Mouse (Mus musculus) heart, embryonic 14.5 days (tissue): Measurements from ENCODE around the gene Rxfp4. TPM values are rescaled to one million over a fixed set of nuclear protein-coding genes. Genes with fewer than 3 reads are reported as not detected.

ENCODE experiments used
- ATAC-seq: fragments of 200-750 bp; cut with Nextera tagmentation; 2 replicates; pipeline ENCODE4 v1.8.0; 2017; ENCODE audit warnings: low read depth, moderate TSS enrichment; ENCODE audit not compliant: insufficient number of reproducible peaks, insufficient read depth, low FRiP score
- H3K27ac ChIP-seq, 2 experiments: fragments of 200-500 bp in 1 of 2; fragments of 300-500 bp in 1 of 2; sonication (generic) in 1 of 2; replicated peaks in 1 of 2; 2 replicates each; pipeline ENCODE4 v1.5.1; 2012 to 2014; ENCODE audit warnings: low read depth in 2 of 2, low read length in 2 of 2, control low read depth in 1 of 2, mild to moderate bottlenecking in 1 of 2, mixed read lengths in 1 of 2; ENCODE audit not compliant: control insufficient read depth in 1 of 2, insufficient read depth in 1 of 2
- H3K27me3 ChIP-seq: fragments of 300-500 bp; sonication (generic); 2 replicates; pipeline ENCODE4 v1.6.1; 2014; ENCODE audit warnings: mild to moderate bottlenecking, low read length, control low read depth; ENCODE audit not compliant: control insufficient read depth, insufficient read depth
- H3K36me3 ChIP-seq: fragments of 300-500 bp; sonication (generic); 2 replicates; pipeline ENCODE4 v1.6.1; 2014; ENCODE audit warnings: mild to moderate bottlenecking, control low read depth, low read length, mixed read lengths; ENCODE audit not compliant: control insufficient read depth, insufficient read depth
- H3K4me1 ChIP-seq, 2 experiments: fragments of 200-500 bp in 1 of 2; fragments of 300-500 bp in 1 of 2; sonication (generic) in 1 of 2; 2 replicates each; pipeline ENCODE4 v1.6.1; 2012 to 2014; ENCODE audit warnings: low read length in 2 of 2, control low read depth in 1 of 2, mixed read lengths in 1 of 2; ENCODE audit not compliant: control insufficient read depth in 2 of 2, insufficient read depth in 2 of 2
- H3K4me2 ChIP-seq: fragments of 300-500 bp; sonication (generic); 2 replicates; pipeline ENCODE4 v1.6.1; 2014; ENCODE audit warnings: mild to moderate bottlenecking, low read length
- H3K4me3 ChIP-seq, 2 experiments: fragments of 200-500 bp in 1 of 2; fragments of 300-500 bp in 1 of 2; sonication (generic) in 1 of 2; 2 replicates each; pipeline ENCODE4 v1.5.1; 2012 to 2014; ENCODE audit warnings: low read length in 2 of 2, mild to moderate bottlenecking in 2 of 2, control low read depth in 1 of 2, low read depth in 1 of 2, moderate library complexity in 1 of 2; ENCODE audit not compliant: control insufficient read depth in 1 of 2, insufficient read depth in 1 of 2
- H3K9ac ChIP-seq: fragments of 300-500 bp; sonication (generic); 2 replicates; pipeline ENCODE4 v1.6.1; 2014; ENCODE audit warnings: mild to moderate bottlenecking, low read length
- H3K9me3 ChIP-seq: fragments of 300-500 bp; sonication (generic); 2 replicates; pipeline ENCODE4 v1.6.1; 2016; ENCODE audit warnings: low read length, control low read depth; ENCODE audit not compliant: control insufficient read depth
- WGBS: fragments of 180-500 bp; shearing (Covaris S2); extraction: QIAGEN DNeasy Blood & Tissue Kit; methylation state at CpG from one replicate; pipeline ENCODE4 v1.1.7; 2014; 5-methylcytosine and 5-hydroxymethylcytosine counted together
- polyA plus RNA-seq: library from polyadenylated mRNA; unstranded; fragments of >200 nt; fragmentation: Nextera tagmentation; extraction: Ambion mirVana; gene quantifications from 2 replicates; pipeline ENCODE4 v1.2.1, GENCODE M21; 2014

The Rxfp4 gene
- polyA plus RNA-seq, 1 experiment from 2014 or later = not detected

- H3K4me2 ChIP-seq = peak overlapping the region; percentile 98
- H3K9me3 ChIP-seq = no peaks in the 10 kb centered on the region
- WGBS = 28% methylated on average over 13 of the region's 13 CpGs
- no peak for ATAC-seq
- H3K27ac ChIP-seq = peak overlapping the region; percentile 97 to 99; a peak in 3 of 4 replicates
- peak overlapping the region; percentile 97 to 99 for H3K4me3 ChIP-seq
- no peaks in the 10 kb centered on the region for H3K27me3 ChIP-seq
- H3K9ac ChIP-seq = peak overlapping the region; percentile 98
- H3K4me1 ChIP-seq = peaks cover 3 to 20% of the 10 kb centered on the region in 2 experiments; a peak in 3 of 4 replicates
- peaks cover 49% of the 10 kb centered on the region for H3K36me3 ChIP-seq
Observed at GRCm38 (mm10) chr3:88686734-88687611, 34.0 kb upstream of the Rxfp4 start.

- 0% methylated on average over 42 of the region's 45 CpGs for WGBS
- no peaks in the 10 kb centered on the region for H3K9me3 ChIP-seq
- ATAC-seq = peak; percentile 54
Observed at GRCm38 (mm10) chr3:88685958-88686451, 33.1 kb upstream of the Rxfp4 start.

GRCm38 (mm10) chr3:88684980-88685941 lies 32.3 kb upstream of the Rxfp4 start, which contains the start of gene Khdc4:
TSS of gene Khdc4 (plus strand) at chr3:88685803.
- peak; percentile 97 for ATAC-seq
- WGBS = under 1% methylated on average over 47 of the region's 47 CpGs
- H3K9ac ChIP-seq = peak within 1 kb of the TSS; percentile 98
- no peaks in the 10 kb centered on the region for H3K9me3 ChIP-seq
- peak within 1 kb of the TSS; percentile 97 to 99 for H3K27ac ChIP-seq
- peak within 1 kb of the TSS; percentile 98 for H3K4me2 ChIP-seq
- H3K36me3 ChIP-seq = peaks cover 32% of the 10 kb centered on the region
- H3K27me3 ChIP-seq = no peaks in the 10 kb centered on the region
- H3K4me3 ChIP-seq = peak within 1 kb of the TSS; percentile 97 to 99
- H3K4me1 ChIP-seq = peaks cover 3 to 20% of the 10 kb centered on the region in 2 experiments; a peak in 3 of 4 replicates

More at GRCm38 (mm10) chr3:88685958-88686451, 33.1 kb upstream of the Rxfp4 start:
- H3K27ac ChIP-seq = peak overlapping the region; percentile 97 to 99
- H3K9ac ChIP-seq = peak overlapping the region; percentile 98
- H3K4me3 ChIP-seq = peak overlapping the region; percentile 97 to 99
- no peaks in the 10 kb centered on the region for H3K27me3 ChIP-seq
- H3K4me1 ChIP-seq = peaks cover 3 to 20% of the 10 kb centered on the region in 2 experiments; a peak in 3 of 4 replicates
- H3K36me3 ChIP-seq = peaks cover 40% of the 10 kb centered on the region
- peak overlapping the region; percentile 98 for H3K4me2 ChIP-seq

GRCm38 (mm10) chr3:88684236-88684979 lies 31.5 kb upstream of the Rxfp4 start:
- H3K4me1 ChIP-seq = peaks cover 3 to 20% of the 10 kb centered on the region in 2 experiments; a peak in 3 of 4 replicates
- 61% methylated on average over 7 of the region's 8 CpGs for WGBS
- no peaks in the 10 kb centered on the region for H3K27me3 ChIP-seq
- no peak for ATAC-seq
- H3K9me3 ChIP-seq = no peaks in the 10 kb centered on the region
- H3K4me3 ChIP-seq = peak overlapping the region in 1 of 2 experiments; percentile 99; a peak in 2 of 4 replicates
- peak overlapping the region; percentile 86 to 99; a peak in 3 of 4 replicates for H3K27ac ChIP-seq
- peak overlapping the region; percentile 73 for H3K4me2 ChIP-seq
- peak overlapping the region; percentile 98 for H3K9ac ChIP-seq
- peaks cover 24% of the 10 kb centered on the region for H3K36me3 ChIP-seq

GRCm38 (mm10) chr3:88683814-88684213 lies 30.9 kb upstream of the Rxfp4 start:
- H3K9ac ChIP-seq = no peak overlapping the region
- no peak overlapping the region for H3K4me2 ChIP-seq
- 65% methylated on average over 2 of the region's 2 CpGs for WGBS
- H3K9me3 ChIP-seq = no peaks in the 10 kb centered on the region
- H3K36me3 ChIP-seq = peaks cover 18% of the 10 kb centered on the region
- ATAC-seq = no peak
- H3K4me3 ChIP-seq = no peak overlapping the region
- H3K4me1 ChIP-seq = peaks cover 3 to 20% of the 10 kb centered on the region in 2 experiments; a peak in 3 of 4 replicates
- no peak overlapping the region for H3K27ac ChIP-seq
- no peaks in the 10 kb centered on the region for H3K27me3 ChIP-seq

GRCm38 (mm10) chr3:88677399-88677798 lies 24.5 kb upstream of the Rxfp4 start:
- 9% methylated on average over 11 of the region's 11 CpGs for WGBS
- Histone ChIP-seq H3K27ac (no peak overlapping the region), H3K27me3 (no peaks in the 10 kb centered on the region), H3K36me3 (no peaks in the 10 kb centered on the region), H3K4me3 (peak overlapping the region; percentile 21 to 23; a peak in 3 of 4 replicates), H3K4me1 (peaks cover 0 to 3% of the 10 kb centered on the region in 2 experiments; a peak in 1 of 4 replicates), H3K9me3 (no peaks in the 10 kb centered on the region), H3K4me2 (peak overlapping the region; percentile 64), H3K9ac (peak overlapping the region; percentile 51; the same call in 1 of the 2 replicates)
- ATAC-seq = no peak
